Mouse (Mus musculus): ENCODE data around the gene Ggnbp2. TPM values are rescaled to one million over a fixed set of nuclear protein-coding genes. Genes with fewer than 3 reads are reported as not detected.

Gene Ggnbp2
- polyA plus RNA-seq (2015; fragmentation: Nextera tagmentation; extraction: Ambion mirVana): 80.3 and 100 TPM in 2 replicates

- peak; percentile 95 for DNase-seq (ENCODE audit: low spot score)
These were observed at the start of gene Ggnbp2 for GRCm38 (mm10) chr11:84870337-84871043. Ggnbp2 (minus strand) TSS chr11:84870817.

GRCm38 (mm10) chr11:84919951-84920350, 49.3 kb upstream of the Ggnbp2 start:
- DNase-seq (ENCODE audit: low spot score): no peak

GRCm38 (mm10) chr11:84919276-84919675, 48.7 kb upstream of the Ggnbp2 start:
- peak; percentile 48 for DNase-seq (ENCODE audit: low spot score)

GRCm38 (mm10) chr11:84918425-84918824, 47.8 kb upstream of the Ggnbp2 start:
- peak; percentile 80 for DNase-seq (ENCODE audit: low spot score)

DNA sequence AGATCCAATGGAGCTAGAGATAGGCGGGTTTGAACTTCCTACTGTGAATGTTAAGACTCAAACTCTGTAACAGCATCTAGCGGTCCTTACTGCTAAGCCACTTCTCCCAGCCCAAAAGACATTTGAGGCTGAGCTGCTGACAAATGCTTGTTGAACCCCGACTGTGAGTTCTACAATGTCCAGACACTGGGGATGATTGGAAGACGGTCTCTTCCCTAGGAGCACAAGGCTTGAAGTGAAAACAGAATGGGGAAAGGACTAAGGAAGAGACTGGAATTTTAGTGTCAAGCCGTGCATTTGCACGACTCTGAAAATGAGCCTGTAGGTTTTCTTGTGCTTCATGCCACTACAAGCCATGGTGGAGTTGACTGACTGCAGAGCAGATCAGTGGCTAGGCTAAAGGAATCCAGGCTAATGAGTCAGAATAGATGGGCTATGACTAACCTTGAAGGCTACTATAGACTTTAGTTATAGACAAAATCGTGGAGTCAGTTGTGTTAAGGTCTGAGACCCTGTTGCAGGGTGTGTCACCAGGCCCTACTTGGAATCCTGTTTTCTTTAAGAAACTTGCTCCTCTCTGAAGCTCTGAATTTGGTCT, 46.2 kb upstream of the Ggnbp2 start:
- DNase-seq (ENCODE audit: low spot score): no peak

GRCm38 (mm10) chr11:84916053-84916702, 45.6 kb upstream of the Ggnbp2 start, which contains the start of gene Znhit3:
Znhit3 (minus strand) TSS chr11:84916366.
- DNase-seq (ENCODE audit: low spot score): peak; percentile 91

- DNase-seq (ENCODE audit: low spot score): no peak
These were observed 44.1 kb upstream of the Ggnbp2 start for GRCm38 (mm10) chr11:84914673-84915072.

GRCm38 (mm10) chr11:84910411-84910810, 39.8 kb upstream of the Ggnbp2 start:
- DNase-seq (ENCODE audit: low spot score): no peak

DNA sequence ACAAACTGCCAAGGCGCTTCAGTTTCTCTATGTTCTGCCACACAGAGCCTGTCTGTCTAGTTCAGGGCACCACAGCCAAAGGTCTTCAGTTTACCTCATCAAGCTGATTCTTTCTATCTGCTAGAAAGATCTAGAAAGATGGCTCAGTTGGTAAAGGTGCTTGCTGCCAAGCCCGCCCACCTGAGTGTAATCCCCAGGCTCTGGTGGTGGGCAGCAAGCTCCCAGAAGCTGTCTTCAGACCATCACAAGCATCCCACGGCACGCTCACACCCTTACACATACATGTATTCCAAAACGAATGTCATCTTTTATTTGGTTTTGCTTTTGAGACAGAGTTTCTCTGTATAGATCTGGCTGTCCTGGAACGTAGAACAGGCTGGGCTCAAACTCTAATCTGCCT, 37.9 kb upstream of the Ggnbp2 start:
- DNase-seq (ENCODE audit: low spot score): no peak

DNA sequence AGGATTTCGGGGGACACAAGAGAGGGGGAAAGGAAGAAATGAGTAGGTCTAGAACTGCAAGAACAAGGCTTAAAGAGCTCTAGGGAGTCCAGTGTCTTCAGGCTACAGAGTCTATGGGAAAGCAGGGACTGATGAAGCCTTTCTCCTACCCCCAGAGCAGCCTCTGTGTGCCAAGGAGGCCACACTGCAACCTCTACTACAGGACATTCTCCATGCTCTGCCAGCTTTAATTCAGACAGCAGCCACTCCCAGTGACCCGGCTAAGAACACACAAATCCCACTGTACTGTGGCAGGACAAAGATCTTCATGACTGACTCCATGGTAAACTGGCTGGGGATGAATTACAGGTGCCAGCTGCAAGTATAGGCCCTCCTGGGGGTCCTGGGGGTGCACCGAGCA, 36.5 kb upstream of the Ggnbp2 start:
- DNase-seq (ENCODE audit: low spot score): no peak

- DNase-seq (ENCODE audit: low spot score): no peak
These were observed 34.1 kb upstream of the Ggnbp2 start for GRCm38 (mm10) chr11:84904597-84905144.

GRCm38 (mm10) chr11:84893113-84893512, 22.5 kb upstream of the Ggnbp2 start:
- DNase-seq (ENCODE audit: low spot score): no peak

DNA sequence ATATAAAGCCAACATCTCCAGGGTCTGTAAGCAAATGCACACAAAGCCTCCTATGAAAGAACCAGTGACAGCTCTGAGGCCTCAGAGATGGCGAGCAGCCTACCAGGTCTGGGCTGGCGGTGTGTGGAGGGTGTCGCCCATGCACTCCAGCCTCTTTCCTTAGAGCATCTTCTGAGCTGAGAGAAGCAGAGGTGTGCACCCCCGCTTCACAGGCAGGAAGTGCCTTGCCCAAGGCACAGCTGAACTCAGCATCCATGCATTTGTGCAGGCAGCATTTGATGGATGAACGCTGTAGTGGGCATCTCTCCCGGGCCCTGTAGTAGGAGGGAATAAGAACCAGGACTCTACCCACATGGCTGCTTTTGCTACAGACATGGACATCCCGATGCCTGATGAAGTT, 21.1 kb upstream of the Ggnbp2 start:
- DNase-seq (ENCODE audit: low spot score): no peak

DNA sequence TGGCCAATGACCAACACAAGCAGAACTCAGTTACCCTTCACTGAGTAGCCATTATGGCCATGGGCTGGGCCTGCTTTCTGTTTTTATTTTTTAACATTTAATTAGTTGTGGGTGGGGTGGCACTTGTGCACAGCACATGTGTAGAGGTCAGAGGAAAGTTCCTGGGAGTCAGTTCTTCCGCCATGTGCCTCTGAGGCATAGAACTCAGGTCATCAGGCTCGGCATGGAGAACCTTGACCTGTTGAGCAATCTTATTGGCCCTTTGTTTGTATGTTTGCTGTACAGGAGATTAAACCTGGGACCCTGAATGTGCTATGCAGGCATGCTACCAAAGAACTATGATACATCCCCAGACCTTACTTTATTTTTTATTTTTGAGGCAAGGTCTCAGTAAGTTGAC, 18.9 kb upstream of the Ggnbp2 start:
- no peak for DNase-seq (ENCODE audit: low spot score)

DNA sequence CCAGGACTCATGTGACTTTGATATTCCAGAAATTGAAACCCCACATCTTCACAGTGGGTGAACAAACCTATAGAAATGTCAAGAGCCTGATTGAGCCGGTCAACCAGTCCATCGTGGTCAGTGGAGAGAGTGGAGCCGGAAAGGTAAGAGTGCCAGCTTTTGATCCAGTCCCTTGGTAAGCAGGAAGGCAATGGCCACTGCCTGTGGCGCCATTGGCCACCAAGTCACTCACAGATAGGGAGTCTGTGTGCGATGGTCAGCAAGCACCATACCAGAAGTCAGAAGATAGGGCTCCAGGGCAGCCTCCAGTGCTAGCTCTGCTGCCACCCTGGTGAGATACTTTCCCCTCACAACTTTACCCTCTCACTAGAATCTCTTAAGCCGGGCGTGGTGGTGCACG, 17.4 kb upstream of the Ggnbp2 start:
- DNase-seq (ENCODE audit: low spot score): no peak

DNA sequence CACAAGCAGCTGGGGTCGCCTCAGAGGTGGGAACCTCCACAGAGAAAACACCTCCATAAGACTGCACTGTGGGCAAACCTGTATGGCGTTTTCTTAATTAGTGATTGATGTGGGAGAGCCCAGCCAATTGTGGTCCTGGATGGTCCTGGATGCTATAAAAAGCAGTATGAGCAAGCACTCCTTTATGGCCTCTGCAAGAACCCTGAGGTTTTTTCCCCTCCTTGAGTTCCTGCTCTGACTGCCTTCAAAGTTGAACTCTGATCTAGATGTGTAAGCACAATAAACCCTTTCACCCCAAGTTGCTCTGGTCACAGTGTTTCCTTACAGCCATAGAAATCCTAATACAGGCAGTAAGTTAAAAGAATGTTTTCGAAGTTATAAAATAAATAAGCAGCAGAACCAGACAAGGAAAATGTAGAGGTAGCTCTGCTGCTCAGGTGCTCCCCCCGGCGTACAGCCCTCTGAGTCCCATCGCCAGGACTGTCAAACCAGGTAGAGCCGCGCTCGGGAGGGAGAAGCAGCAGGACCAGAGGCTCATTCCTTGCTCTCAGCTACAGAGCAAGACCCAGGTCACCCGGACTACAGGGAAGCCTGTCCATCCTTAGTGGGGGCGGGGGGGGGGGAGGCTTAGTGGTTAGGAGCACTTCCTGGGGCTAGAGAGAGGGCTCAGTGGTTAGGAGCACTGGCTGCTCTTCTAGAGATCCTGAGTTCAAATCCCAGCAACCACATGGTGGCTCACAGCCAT, 16.3 kb upstream of the Ggnbp2 start:
- DNase-seq (ENCODE audit: low spot score): no peak

- DNase-seq (ENCODE audit: low spot score): no peak
These were observed 15.6 kb upstream of the Ggnbp2 start for GRCm38 (mm10) chr11:84886236-84886635.

DNA sequence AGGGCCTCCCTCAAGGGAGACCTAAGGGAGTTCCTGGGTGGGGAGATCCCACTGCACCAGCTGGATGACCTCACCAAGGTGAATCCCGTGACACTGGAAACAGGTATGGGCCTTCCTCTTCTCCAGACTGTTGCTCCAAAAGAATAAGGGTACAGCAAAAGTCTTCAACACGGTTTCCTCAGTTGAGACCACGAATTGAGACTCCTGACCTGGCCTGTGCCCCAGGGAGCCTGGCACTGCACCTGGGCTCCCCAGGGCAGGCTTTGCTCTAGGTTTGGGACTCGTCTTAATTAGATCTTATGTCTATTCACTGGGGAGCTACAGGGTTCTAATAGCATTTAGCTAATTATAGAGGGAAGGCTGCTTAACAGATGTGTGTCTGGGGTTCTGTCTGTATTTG, 14.6 kb upstream of the Ggnbp2 start:
- no peak for DNase-seq (ENCODE audit: low spot score)

- no peak for DNase-seq (ENCODE audit: low spot score)
These were observed 11.7 kb upstream of the Ggnbp2 start for GRCm38 (mm10) chr11:84882346-84882745.

DNA sequence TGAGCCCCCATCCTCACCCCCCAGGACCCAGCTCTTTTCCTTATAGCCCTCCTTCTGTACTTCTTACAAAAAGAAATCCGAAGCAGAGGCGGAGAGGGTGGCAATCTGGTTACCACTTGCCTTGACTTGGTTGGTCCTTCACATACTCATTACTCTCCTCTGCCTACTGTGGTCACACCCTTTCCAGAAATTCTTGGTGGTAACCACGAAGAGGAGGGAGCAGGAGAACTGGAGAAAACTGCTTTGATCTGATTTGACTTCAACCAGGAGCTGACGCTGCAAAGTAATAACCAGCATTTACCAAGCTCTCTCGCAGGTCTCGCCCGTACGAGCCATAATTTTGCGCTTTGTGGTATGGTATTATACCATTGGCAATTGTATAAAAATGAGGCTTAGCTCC, 10.4 kb upstream of the Ggnbp2 start:
- no peak for DNase-seq (ENCODE audit: low spot score)

DNA sequence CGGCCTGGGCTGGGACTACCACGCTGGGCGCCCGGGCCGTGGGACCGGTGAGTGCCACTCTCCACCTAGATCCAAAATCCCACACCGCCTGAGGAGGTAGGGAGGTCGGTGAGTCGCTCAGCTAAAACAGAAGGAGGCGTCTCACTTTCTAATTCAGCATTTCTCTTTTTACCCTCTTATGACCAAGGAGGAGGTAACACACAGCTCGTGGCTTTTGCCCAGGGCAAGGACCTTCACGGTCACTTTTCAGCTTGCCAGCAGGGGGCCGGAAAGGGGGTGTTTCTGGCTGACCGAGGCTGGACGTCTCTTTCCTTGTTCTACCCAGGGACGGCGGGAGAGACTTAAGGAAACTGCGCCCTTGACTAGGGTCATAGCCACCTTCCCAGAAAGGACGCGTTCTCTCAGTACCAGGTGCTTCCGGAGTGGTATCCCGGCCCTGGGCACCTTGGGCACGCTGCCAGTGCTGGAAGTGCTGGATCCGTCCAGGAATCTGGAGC, 9.9 kb upstream of the Ggnbp2 start:
- DNase-seq (ENCODE audit: low spot score): no peak

Data from thymus, postnatal 0 days (tissue).